Mouse (Mus musculus): ENCODE measurements around the gene Plk5.

DNA sequence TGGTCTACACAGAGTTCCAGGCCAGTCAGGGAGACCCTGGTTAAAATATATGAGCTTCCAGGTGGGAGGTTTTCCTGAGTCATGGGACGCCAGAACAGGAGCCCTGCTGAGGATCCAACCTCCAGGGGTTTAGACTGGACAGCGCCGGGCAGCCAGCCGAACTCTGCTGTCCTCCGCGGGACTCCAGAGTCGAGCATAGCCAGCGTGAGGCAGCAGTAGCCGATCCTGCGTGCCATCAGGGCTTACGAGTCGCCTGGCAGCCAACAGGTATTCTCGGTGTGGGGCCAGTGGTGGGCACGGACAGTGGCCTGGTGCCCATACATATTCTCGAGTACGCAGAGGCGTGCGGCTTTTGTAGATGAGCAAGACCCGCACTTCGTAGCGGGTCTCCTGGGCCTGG, 15.2 kb upstream of the Plk5 start:
- no peak for TF ChIP-seq GATA1 (IDR thresholded peaks at IDR 0.05; ENCODE audit: borderline replicate concordance, low read length)
- TF ChIP-seq FLI1 (IDR thresholded peaks at IDR 0.05; ENCODE audit: low read length): no peak
